ENCODE assay signal across 21 mouse cellular contexts in genomic region chr5:44211818-44212465, GRCm38 (mm10). TPM values are rescaled to one million over a fixed set of nuclear protein-coding genes. Genes with fewer than 3 reads are reported as not detected.
DNase-seq lines count a peak whose midpoint lies in the region; ATAC-seq and TF ChIP-seq lines count a peak whose summit lies in the region.
"Had no signal": no experiment of that assay in that cellular context is flagged by ENCODE, and none has a peak within 500 bp of the region (broad histone marks: within the 10 kb centered on the region; RNA-seq: fewer than 3 reads in every experiment).

No protein-coding gene starts in this region.

- no peak for DNase-seq in liver, postnatal 0 days
- no peak for DNase-seq in liver
- DNase-seq in B cell, adult 2 months = peak; percentile 42 to 44
- no peak for DNase-seq in kidney, postnatal 10 days
- DNase-seq in cerebellum, adult 18-20 months = no peak
- DNase-seq in left cerebral cortex, adult 8-10 months (ENCODE audit: low spot score in 2 of 2) = no peak
- DNase-seq: adrenal gland, postnatal 10 days; cerebellum, adult 2 months; cerebellum, postnatal 10 days; gastrocnemius, postnatal 10 days; heart, postnatal 4 days had no signal

- no peak for ATAC-seq in liver, postnatal 0 days
- peak; percentile 57 for ATAC-seq in common myeloid progenitor, adult 5-6 weeks (replicated peaks; ENCODE audit: low read depth, poor library complexity, severe bottlenecking)
- peak; percentile 48 for ATAC-seq in megakaryocyte progenitor cell, adult 5-6 weeks (replicated peaks; ENCODE audit: poor library complexity)
- ATAC-seq: CD4-positive, CD25-positive, alpha-beta regulatory T cell, adult 4 months; forebrain, embryonic 16.5 days; hindbrain, embryonic 16.5 days; inflammation-experienced regulatory T-cells, adult 6 months had no signal

- H3K36me3 ChIP-seq in liver, postnatal 0 days (replicated peaks; ENCODE audit: insufficient read depth, low read length) = peaks cover 43% of the 10 kb centered on the region

- H3K4me2 ChIP-seq in liver, postnatal 0 days (ENCODE audit: low read depth, low read length) = no peak overlapping the region
- H3K4me2 ChIP-seq: embryonic facial prominence, embryonic 12.5 days; forebrain, embryonic 12.5 days; heart, embryonic 12.5 days; hindbrain, embryonic 12.5 days had no signal

- H3K4me3 ChIP-seq in liver, postnatal 0 days (ENCODE audit: low read depth, low read length) = no peak overlapping the region
- H3K4me3 ChIP-seq: embryonic facial prominence, embryonic 12.5 days; forebrain, embryonic 12.5 days; heart, embryonic 12.5 days; hindbrain, embryonic 12.5 days had no signal

- 52% methylated on average over 6 of the region's 6 CpGs for WGBS in liver, postnatal 0 days (ENCODE audit: insufficient replicate concordance)

- 0 out of 2 replicates have a peak overlapping the region, but pooled peaks have one; percentile 9 for H3K27ac ChIP-seq in liver, postnatal 0 days (ENCODE audit: low read depth)
- H3K27ac ChIP-seq: embryonic facial prominence, embryonic 12.5 days; forebrain, embryonic 12.5 days; hindbrain, embryonic 12.5 days had no signal

- H3K27me3 ChIP-seq in liver, postnatal 0 days (ENCODE audit: insufficient read depth, low read length) = no peaks in the 10 kb centered on the region
- H3K27me3 ChIP-seq: embryonic facial prominence, embryonic 12.5 days; forebrain, embryonic 12.5 days; heart, embryonic 12.5 days; hindbrain, embryonic 12.5 days had no signal

- H3K9me3 ChIP-seq in liver, postnatal 0 days (ENCODE audit: low read length) = no peaks in the 10 kb centered on the region
- H3K9me3 ChIP-seq: embryonic facial prominence, embryonic 12.5 days; forebrain, embryonic 12.5 days; heart, embryonic 12.5 days; hindbrain, embryonic 12.5 days had no signal

- H3K4me1 ChIP-seq in liver, postnatal 0 days (ENCODE audit: insufficient read depth) = peaks cover 10% of the 10 kb centered on the region
- H3K4me1 ChIP-seq: embryonic facial prominence, embryonic 12.5 days; forebrain, embryonic 12.5 days; heart, embryonic 12.5 days; hindbrain, embryonic 12.5 days had no signal

- TF ChIP-seq CTCF in liver, postnatal 0 days (IDR thresholded peaks at IDR 0.05; ENCODE audit: low read depth) = no peak

- TF ChIP-seq EP300 in liver, postnatal 0 days (IDR thresholded peaks at IDR 0.05; ENCODE audit: low read depth) = no peak

- no peak overlapping the region for H3K9ac ChIP-seq in liver, postnatal 0 days (replicated peaks)
- H3K9ac ChIP-seq: embryonic facial prominence, embryonic 12.5 days; forebrain, embryonic 12.5 days; heart, embryonic 12.5 days; hindbrain, embryonic 12.5 days had no signal

RNA-seq across cellular contexts. Expression of gene Tapt1, which starts 14.5 kb away (rescaled TPM):
- 29.8 and 33.3 TPM in 2 replicates for polyA plus RNA-seq in liver, postnatal 0 days (2015; fragmentation: Nextera tagmentation; extraction: Ambion mirVana)
- 91.6 and 105 TPM in 2 replicates for total RNA-seq in common myeloid progenitor, adult 5-6 weeks (2017)
- 60.7 and 72.6 TPM in 2 replicates for total RNA-seq in megakaryocyte progenitor cell, adult 5-6 weeks (2015)
- total RNA-seq in megakaryocyte progenitor cell, adult 5-6 weeks (2017) = 68.6 and 75.2 TPM in 2 replicates
- total RNA-seq in left cerebral cortex, adult 8-10 months (2022) = 10 to 100 TPM; 43.0 to 52.9 (median 46.8) TPM

Comparison
In these comparisons a context has a peak if more than half of its experiments do, and no peak if none do; other contexts are left out.
1. DNase-seq: peak in B cell, adult 2 months (2 of 2); none in liver, postnatal 0 days (single experiment), liver (single experiment), kidney, postnatal 10 days (single experiment), cerebellum, adult 18-20 months (0 of 2) and left cerebral cortex, adult 8-10 months (0 of 2).